Mouse (Mus musculus): ENCODE results near the gene Ces1f.
"Not testable (repeated sequence)": the region's sequence is repeated elsewhere in the genome, so short reads cannot be mapped to it uniquely, and the experiment has no call there.

The Ces1f gene

DNA sequence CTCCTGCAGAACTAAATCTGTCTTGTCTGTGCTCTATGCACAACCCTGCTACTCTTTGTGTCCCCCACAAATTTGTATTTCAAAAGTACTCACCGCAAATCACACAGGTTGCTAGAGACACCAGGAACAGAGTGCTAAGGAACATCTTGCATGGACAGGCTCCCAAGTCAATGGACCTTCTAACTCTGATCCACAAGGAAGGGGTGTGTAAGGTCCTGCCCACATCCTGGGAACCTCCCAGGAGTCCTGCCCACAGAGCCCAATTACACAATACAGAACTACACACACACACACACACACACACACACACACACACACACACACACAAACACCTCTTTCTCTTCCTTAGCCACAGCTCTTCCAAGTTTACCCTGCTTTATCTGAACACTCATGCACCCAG is at the start of gene Ces1f:
Gene Ces1f, minus strand, starts transcription at position 192 of the 400 bp plus-strand sequence.
- DNase-seq (ENCODE audit: low read depth): no peak

DNA sequence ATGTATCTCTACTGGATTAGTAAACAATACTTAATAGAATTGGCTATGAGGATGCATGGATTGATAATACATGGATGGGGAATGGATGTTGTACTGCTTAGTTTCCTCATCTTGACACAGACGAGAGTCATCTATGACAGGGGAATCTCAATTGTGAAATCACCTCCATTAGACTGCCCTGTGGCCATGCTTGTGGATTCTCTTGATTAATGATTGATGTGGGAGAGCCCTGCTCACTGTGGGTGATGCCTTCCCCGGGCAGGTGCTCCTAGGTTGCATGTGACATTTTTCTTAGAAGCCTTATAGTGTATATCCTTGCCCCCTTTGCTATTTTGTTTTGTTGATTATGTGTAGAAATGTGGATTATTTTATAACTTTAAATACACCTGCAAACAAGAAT is 45.6 kb upstream of the Ces1f start:
- DNase-seq (ENCODE audit: low read depth): no peak

GRCm38 (mm10) chr8:93317031-93317430 is 37.5 kb upstream of the Ces1f start:
- DNase-seq (ENCODE audit: low read depth): no peak

- DNase-seq (ENCODE audit: low read depth): no peak
These were observed 36.0 kb upstream of the Ces1f start for GRCm38 (mm10) chr8:93315557-93315956.

DNA sequence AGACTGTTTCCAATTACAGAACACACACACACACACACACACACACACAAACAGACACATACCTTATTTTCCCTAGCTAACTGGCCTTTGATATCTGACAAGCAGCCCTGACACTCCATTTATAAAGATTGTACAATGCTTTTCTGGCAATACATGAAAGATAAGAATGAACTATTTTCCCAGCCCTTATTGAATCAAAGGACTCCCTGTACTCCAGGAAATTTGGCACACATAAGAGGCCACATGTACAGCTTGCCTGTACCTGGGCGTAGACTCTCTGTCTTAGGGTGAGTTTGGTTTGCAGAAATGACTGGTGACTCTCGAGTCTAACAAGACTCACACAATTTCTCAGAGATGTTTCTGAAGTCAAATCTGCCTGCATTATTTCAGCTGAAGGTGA is 4.3 kb upstream of the Ces1f start:
- no peak for DNase-seq (ENCODE audit: low read depth)

GRCm38 (mm10) chr8:93282349-93282748 is 2.8 kb upstream of the Ces1f start:
- DNase-seq (ENCODE audit: low read depth): no peak

DNA sequence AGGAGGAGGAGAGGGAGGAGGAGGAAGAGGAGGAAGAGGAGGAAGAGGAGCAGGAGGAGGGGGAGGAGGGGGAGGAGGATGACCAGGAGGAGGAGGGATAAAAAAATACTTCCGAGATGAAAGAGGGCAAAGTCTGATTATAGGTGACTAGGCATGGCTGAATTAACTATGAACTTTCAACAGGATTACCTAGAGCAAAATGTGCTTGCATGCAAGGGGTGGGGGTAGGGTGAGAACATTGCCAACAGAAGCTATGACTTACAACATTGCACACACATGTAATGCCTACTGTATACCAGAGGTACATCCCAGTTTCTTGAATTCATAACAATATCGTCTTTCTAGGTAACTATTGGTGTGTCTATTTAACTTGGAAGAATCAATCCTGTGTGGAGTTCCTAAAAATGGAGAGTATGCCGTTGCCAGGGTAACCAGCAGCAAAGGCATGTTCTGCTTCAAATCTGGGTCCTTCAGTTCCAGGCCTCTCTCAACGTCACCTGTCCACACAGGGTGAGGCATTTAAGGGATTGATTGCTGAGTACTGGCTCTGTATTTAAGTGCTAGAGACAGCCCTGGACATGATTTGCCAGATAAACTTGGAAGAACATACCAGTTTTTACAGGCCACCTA is 1.3 kb downstream of the Ces1f start:
- no peak for DNase-seq (ENCODE audit: low read depth)

GRCm38 (mm10) chr8:93274609-93275008 is 4.9 kb downstream of the Ces1f start:
- DNase-seq (ENCODE audit: low read depth): no peak

DNA sequence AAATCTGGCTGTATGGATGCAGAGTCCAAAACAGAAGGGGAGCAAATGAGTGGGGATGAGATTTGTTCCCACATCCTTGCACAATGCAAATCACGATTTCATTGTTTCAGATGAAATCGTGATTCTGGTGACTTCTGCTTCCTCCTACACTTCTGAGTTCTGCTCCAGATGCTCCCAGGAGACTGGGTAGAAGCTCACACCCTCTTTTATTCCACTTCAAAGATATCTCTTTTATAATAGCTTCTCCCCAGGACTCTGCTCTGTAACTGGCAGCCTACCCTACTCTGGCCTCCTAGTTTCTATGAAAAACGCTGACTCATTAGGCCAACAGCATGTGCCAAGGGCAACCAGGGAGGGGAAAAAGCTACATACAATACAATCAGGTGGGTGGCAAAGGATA is 6.2 kb downstream of the Ces1f start:
- no peak for DNase-seq (ENCODE audit: low read depth)

- DNase-seq (ENCODE audit: low read depth): no peak
These were observed 6.9 kb downstream of the Ces1f start for GRCm38 (mm10) chr8:93272686-93273085.

DNA sequence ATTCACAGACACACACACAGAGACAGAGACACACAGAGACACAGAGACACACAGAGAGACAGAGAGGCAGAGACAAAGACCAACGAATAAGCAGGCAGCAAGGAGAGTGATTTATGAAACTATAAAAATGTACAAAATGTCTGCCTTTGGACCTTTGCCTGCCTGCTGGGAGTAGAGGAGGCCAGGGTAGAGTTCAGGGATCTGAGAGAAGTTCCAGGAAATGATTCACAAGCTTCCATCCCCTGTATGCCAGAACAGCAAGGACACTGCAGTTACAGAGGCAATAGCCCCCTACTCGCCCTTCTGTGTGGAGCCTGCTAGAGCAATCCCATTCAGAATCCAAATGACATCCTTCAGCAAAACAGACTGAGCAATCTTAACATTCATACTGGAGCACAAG is 18.1 kb downstream of the Ces1f start:
- no peak for DNase-seq (ENCODE audit: low read depth)

DNA sequence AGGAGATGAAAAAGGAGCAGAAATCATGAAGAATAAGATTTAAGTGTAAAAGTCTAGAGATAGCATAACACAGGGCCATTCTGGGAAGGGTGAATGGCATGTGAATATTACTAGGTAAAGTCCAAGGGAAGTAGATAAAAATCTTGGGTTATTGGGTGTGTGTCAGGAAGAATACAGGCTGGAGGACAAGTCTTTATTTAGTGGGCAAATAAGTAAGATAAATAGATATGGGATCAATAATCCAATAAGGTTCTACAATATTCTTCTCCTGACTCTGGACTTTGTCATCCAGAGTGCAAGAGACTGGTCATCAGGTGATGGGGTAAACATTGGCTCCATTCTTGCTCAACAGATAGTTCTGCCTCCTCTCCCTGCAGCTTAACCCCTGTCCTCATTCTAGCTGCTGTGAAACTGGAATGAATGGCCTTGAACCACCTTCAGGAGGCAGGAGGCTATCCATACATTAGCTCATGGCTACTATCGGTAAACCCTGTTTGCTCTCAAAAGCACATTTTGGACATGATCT is 27.1 kb downstream of the Ces1f start:
- no peak for DNase-seq (ENCODE audit: low read depth)

DNA sequence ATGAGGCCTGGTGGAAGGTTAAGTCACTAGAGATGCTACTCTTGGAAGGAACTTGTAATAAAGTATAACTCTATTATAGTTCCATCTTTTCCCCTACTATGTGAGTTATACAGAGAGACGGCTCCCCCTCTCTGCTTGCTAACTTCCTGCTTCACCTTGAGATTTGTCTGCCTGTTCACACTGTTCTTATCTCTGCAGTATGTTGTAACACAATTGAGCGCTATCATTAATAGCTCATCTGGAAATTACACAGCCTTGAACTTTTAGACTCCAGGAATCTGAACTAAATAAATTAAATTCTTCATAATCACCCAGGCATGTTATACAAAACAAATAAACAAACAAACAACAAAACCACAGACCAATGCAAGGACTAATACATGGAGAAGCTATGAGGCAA is 33.5 kb downstream of the Ces1f start:
- DNase-seq (ENCODE audit: low read depth): no peak

- no peak for DNase-seq (ENCODE audit: low read depth)
These were observed 39.7 kb downstream of the Ces1f start for GRCm38 (mm10) chr8:93239884-93240283.

GRCm38 (mm10) chr8:93235681-93236080 is 43.9 kb downstream of the Ces1f start:
- DNase-seq (ENCODE audit: low read depth): no peak

DNA sequence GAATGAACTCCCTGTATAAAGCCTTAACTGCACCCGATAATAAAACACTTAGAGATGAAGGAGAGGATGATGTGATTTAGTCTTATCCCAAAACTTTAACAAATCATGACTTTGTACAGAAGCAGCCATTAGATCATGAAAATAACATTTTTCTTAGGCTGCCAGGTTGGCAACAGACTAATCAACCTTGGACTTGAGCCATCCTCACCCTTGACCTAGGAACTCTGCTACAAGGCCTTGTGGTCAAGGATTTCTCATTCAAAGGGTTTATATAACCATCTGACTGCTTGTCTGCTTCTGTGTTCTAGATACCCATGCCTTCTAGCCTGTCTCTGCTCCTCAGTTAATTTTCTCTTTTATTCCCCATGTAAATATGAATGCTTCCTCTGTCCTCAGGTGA is 44.8 kb downstream of the Ces1f start:
- DNase-seq (ENCODE audit: low read depth): no peak

DNA sequence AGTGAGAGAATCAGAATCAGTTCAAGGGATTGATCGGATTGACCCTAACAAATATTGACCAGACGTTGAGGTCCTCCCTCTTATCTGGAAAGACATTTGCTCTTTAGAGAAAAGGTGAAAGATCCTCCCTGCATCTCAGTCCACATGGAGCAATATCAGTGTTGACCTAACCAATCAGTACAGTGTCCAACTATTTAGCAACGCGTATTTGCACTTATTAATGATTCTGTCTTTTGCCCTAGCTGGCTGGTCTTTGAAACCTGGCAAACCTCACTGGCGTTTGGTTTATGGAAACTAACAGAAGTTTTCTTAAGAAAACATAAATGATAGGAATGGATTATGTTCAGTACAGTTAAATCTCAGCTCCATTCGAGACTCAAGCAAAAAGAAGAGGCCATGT is 45.5 kb downstream of the Ces1f start:
- DNase-seq (ENCODE audit: low read depth): no peak

GRCm38 (mm10) chr8:93229446-93229845 is 50.1 kb downstream of the Ces1f start, which contains the start of gene Ces1e:
Gene Ces1e (minus strand): TSS chr8:93229619.
- no peak for DNase-seq (ENCODE audit: low read depth)

GRCm38 (mm10) chr8:93228673-93229370 is 50.7 kb downstream of the Ces1f start:
- no peak for DNase-seq (ENCODE audit: low read depth)

- DNase-seq (ENCODE audit: low read depth): not testable (repeated sequence)
These were observed 53.1 kb downstream of the Ces1f start for GRCm38 (mm10) chr8:93226471-93226870.

DNA sequence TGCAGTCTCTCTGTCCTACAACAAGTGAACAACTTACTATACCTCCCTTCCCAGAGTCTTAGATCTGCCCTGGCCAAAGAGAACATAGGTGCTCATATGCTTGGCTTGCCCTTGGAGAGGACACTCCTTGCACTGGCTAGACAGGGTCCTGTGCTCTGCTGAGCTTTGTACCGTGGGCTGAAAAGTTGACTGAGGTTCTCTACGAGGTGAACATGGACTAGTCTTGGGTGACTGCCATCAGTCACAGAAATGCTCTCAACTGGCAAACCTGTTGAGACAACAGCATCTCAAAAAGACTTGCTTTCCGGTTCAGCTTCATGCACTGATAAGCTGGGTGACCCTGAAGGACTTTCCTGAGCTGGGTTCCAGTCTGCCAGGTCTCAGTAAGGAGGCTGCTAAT is 57.7 kb downstream of the Ces1f start:
- no peak for DNase-seq (ENCODE audit: low read depth)

DNA sequence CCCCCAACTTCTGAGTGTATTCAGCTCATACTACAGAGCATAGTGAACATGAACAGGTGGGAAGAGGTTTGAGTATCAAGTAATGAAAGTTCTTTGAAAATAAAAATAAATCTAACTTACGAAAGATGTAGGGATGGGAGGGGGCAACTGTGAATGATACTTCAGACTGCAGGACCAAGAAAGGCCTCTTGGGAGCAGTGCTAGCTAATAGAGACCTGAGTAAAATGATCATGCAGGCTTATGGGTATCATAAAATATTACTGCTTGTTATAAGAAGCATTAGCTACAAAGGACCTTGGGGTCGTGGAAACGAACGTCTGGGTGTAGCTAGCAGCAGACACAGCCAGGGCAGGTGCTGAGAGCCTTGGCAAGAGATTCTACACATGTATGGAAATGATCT is 61.7 kb downstream of the Ces1f start:
- no peak for DNase-seq (ENCODE audit: low read depth)

DNA sequence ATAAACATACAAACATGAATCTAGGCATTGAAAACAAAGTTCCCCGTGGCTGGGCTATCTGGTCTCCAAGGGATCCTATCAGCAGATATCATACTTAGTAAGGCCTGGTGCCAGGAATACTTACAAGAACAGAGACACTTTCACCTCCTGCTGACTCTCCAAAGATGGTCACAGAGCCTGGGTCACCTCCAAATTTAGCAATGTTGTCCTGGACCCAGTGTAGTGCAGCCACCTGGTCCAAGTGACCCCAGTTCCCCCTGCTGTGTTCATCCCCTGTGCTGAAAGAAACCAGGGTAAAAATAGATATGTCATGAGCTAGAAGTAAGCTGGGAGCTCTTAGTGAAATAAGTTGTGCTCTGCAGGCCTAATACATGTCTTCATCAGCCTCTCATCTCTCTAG is 62.2 kb downstream of the Ces1f start:
- DNase-seq (ENCODE audit: low read depth): no peak

DNA sequence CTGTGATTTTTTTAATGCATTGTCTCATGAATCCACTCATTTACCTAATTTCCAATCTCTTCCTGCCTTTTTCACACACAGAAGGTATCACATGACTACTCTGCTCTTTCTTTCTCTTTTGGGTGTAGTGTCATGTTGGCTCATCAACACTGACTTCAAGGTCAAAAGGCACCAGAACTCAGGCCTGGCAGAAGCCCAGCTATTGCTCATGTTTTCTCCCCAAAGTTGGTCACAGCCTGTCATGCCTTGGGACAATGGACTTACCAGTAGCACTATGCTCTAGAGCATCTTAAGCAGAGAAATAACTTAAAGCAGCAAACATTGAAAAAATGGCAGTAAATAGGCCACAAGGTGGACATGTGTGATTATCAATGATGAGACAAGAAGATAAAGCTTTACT is 68.5 kb downstream of the Ces1f start:
- no peak for DNase-seq (ENCODE audit: low read depth)
